Mouse (Mus musculus) G1E (cell line): Measurements from ENCODE around the gene Slbp. TPM values are rescaled to one million over a fixed set of nuclear protein-coding genes. Genes with fewer than 3 reads are reported as not detected.

Experiments
- ATAC-seq: 2 replicates; pipeline ENCODE4 v1.8.0; 2016; ENCODE audit warnings: mild to moderate bottlenecking; ENCODE audit not compliant: insufficient number of reproducible peaks, poor library complexity, low FRiP score, severe bottlenecking; ENCODE audit errors: extremely low read depth
- DNase-seq: peaks from one replicate; pipeline ENCODE4 v3.0.0; 2012; ENCODE audit warnings: low spot score
- H3K27me3 ChIP-seq: 2 replicates; pipeline ENCODE4 v1.6.1; 2012; ENCODE audit warnings: mild to moderate bottlenecking, low read length, inconsistent platforms; ENCODE audit not compliant: insufficient read depth
- H3K36me3 ChIP-seq: replicated peaks from 2 replicates; pipeline ENCODE3; 2012; ENCODE audit warnings: mild to moderate bottlenecking, inconsistent platforms
- H3K4me1 ChIP-seq: 2 replicates; pipeline ENCODE4 v1.6.1; 2012; ENCODE audit warnings: low read depth, low read length, inconsistent platforms, mixed read lengths; ENCODE audit not compliant: insufficient read depth
- H3K4me3 ChIP-seq: 2 replicates; pipeline ENCODE4 v1.5.1; 2012; ENCODE audit warnings: low read depth, mild to moderate bottlenecking, inconsistent platforms, low read length, moderate library complexity, mixed read lengths
- H3K9me3 ChIP-seq: replicated peaks from 2 replicates; pipeline ENCODE4 v1.6.1; 2012; ENCODE audit warnings: inconsistent platforms
- CTCF ChIP-seq: IDR thresholded peaks from 2 replicates; pipeline ENCODE4 v1.5.1; 2012; ENCODE audit warnings: low read depth, low read length, inconsistent platforms, mixed read lengths
- GATA1 ChIP-seq: IDR thresholded peaks from 2 replicates; pipeline ENCODE4 v1.6.1; 2012; ENCODE audit warnings: borderline replicate concordance, low read length, inconsistent platforms, mixed read lengths
- GATA2 ChIP-seq: IDR thresholded peaks from 2 replicates; pipeline ENCODE4 v1.6.1; 2012; ENCODE audit warnings: low read depth, low read length, inconsistent platforms, borderline replicate concordance
- POLR2AphosphoS5 ChIP-seq: IDR thresholded peaks from 2 replicates; pipeline ENCODE4 v1.6.1; 2012; ENCODE audit warnings: low read depth, low read length, inconsistent platforms; ENCODE audit not compliant: insufficient replicate concordance
- TAL1 ChIP-seq: conservative IDR thresholded peaks from 2 replicates; pipeline ENCODE4 v1.6.1; 2012; ENCODE audit warnings: low read depth, low read length, inconsistent platforms, mixed read lengths
- polyA plus RNA-seq: library from polyadenylated mRNA; stranded (reverse); fragments of >175 nt; gene quantifications from 2 replicates; pipeline ENCODE4 v1.2.3, GENCODE M21; 2012
- total RNA-seq, 2 experiments: library from RNA; stranded (forward) in 1 of 2; stranded (reverse) in 1 of 2; fragments of 200-1000 nt in 1 of 2; fragments of >200 nt in 1 of 2; fragmentation: Nextera tagmentation in 1 of 2; gene quantifications; 2 replicates each; pipeline ENCODE4 v1.2.3; 2014 to 2017

Slbp gene
- total and polyA plus RNA-seq, 3 experiments = 174 to 386 (median 174) TPM

- TF ChIP-seq CTCF (no peak), GATA2 (no peak), POLR2AphosphoS5 (no peak), TAL1 (no peak), GATA1 (no peak)
- peaks cover 9% of the 10 kb centered on the region for H3K4me1 ChIP-seq
- no peaks in the 10 kb centered on the region for H3K36me3 ChIP-seq
- no peak overlapping the region for H3K4me3 ChIP-seq
- DNase-seq = no peak
- H3K9me3 ChIP-seq = no peaks in the 10 kb centered on the region
- H3K27me3 ChIP-seq = peaks cover 72% of the 10 kb centered on the region
- ATAC-seq = no peak
These were observed 36.2 kb upstream of the Slbp start for GRCm38 (mm10) chr5:33688278-33689220.

- DNase-seq = no peak
- Histone ChIP-seq H3K27me3 (peaks cover 60% of the 10 kb centered on the region), H3K4me3 (no peak overlapping the region)
These were observed 34.8 kb upstream of the Slbp start for GRCm38 (mm10) chr5:33687142-33687541.

GRCm38 (mm10) chr5:33684932-33685331 lies 32.6 kb upstream of the Slbp start:
- H3K9me3 ChIP-seq = no peaks in the 10 kb centered on the region
- H3K36me3 ChIP-seq = no peaks in the 10 kb centered on the region
- TF ChIP-seq TAL1 (no peak), GATA2 (no peak), CTCF (no peak), POLR2AphosphoS5 (no peak), GATA1 (no peak)
- no peak for ATAC-seq
- DNase-seq = no peak
- H3K27me3 ChIP-seq = peaks cover 47% of the 10 kb centered on the region
- H3K4me1 ChIP-seq = peaks cover 42% of the 10 kb centered on the region
- H3K4me3 ChIP-seq = no peak overlapping the region

More at GRCm38 (mm10) chr5:33687142-33687541, 34.8 kb upstream of the Slbp start:
- peaks cover 22% of the 10 kb centered on the region for H3K4me1 ChIP-seq
- ATAC-seq = no peak
- H3K9me3 ChIP-seq = no peaks in the 10 kb centered on the region
- TF ChIP-seq CTCF = no peak
- H3K36me3 ChIP-seq = no peaks in the 10 kb centered on the region

- no peaks in the 10 kb centered on the region for H3K9me3 ChIP-seq
- no peak overlapping the region for H3K4me3 ChIP-seq
- no peaks in the 10 kb centered on the region for H3K36me3 ChIP-seq
- no peak for DNase-seq
- H3K4me1 ChIP-seq = peaks cover 50% of the 10 kb centered on the region
- peaks cover 40% of the 10 kb centered on the region for H3K27me3 ChIP-seq
- TF ChIP-seq CTCF (no peak), TAL1 (no peak), GATA1 (no peak), GATA2 (no peak), POLR2AphosphoS5 (no peak)
- ATAC-seq = no peak
These were observed 31.7 kb upstream of the Slbp start for GRCm38 (mm10) chr5:33683897-33684652.

- no peak for DNase-seq
- no peak for ATAC-seq
- Histone ChIP-seq H3K36me3 (no peaks in the 10 kb centered on the region), H3K4me1 (peaks cover 56% of the 10 kb centered on the region), H3K27me3 (peaks cover 29% of the 10 kb centered on the region), H3K4me3 (no peak overlapping the region), H3K9me3 (no peaks in the 10 kb centered on the region)
- TF ChIP-seq GATA2 (no peak), GATA1 (no peak), CTCF (no peak), POLR2AphosphoS5 (no peak), TAL1 (no peak)
These were observed 30.6 kb upstream of the Slbp start for GRCm38 (mm10) chr5:33682963-33683362.

GRCm38 (mm10) chr5:33681611-33682388 lies 29.4 kb upstream of the Slbp start:
- ATAC-seq (peak; percentile 82), DNase-seq (peak; percentile 61)
- Histone ChIP-seq H3K4me3 (peak overlapping the region; percentile 53; the same call in 1 of the 2 replicates), H3K9me3 (no peaks in the 10 kb centered on the region), H3K36me3 (no peaks in the 10 kb centered on the region), H3K4me1 (peaks cover 56% of the 10 kb centered on the region), H3K27me3 (peaks cover 20% of the 10 kb centered on the region)
- peak; percentile 58; the same call in 1 of the 2 replicates for TF ChIP-seq TAL1
- no peak for TF ChIP-seq GATA2
